Mouse (Mus musculus): ENCODE results near the gene Cyp2a22. TPM values are rescaled to one million over a fixed set of nuclear protein-coding genes. Genes with fewer than 3 reads are reported as not detected.
"Not testable (repeated sequence)": the region's sequence is repeated elsewhere in the genome, so short reads cannot be mapped to it uniquely, and the experiment has no call there.

The Cyp2a22 gene
- polyA plus RNA-seq, 1 experiment from 2014 or later = not detected

DNA sequence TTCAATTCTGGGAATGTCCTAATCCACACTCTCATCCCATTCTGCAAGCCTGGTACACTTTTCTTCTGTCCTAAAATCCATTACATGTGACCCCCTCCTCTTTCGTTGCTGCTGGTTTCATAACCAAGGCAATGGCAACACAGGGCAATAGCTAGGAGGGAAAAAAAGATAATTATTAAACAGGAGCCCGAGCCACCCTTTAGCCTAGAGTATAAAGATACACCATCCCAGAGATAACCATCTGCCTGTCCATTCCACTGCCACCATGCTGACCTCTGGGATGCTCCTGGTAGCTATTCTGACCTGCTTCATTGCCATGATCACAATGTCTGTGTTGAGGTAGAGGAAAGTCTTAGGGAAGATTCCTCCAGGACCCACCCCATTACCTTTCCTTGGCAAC, 22.1 kb downstream of the Cyp2a22 start:
- not testable (repeated sequence) for ATAC-seq (ENCODE audit: insufficient read depth, low FRiP score, low TSS enrichment); H3K36me3 ChIP-seq (ENCODE audit: control insufficient read depth, insufficient read depth, low read length); H3K4me1 ChIP-seq (ENCODE audit: control insufficient read depth, insufficient read depth, low read length); H3K27ac ChIP-seq (ENCODE audit: low read depth, low read length); H3K4me2 ChIP-seq (ENCODE audit: low read depth); H3K9ac ChIP-seq (ENCODE audit: low read length); H3K4me3 ChIP-seq (ENCODE audit: low read depth, low read length); H3K9me3 ChIP-seq (ENCODE audit: control insufficient read depth, low read length); DNase-seq (ENCODE audit: low spot score); H3K27me3 ChIP-seq (ENCODE audit: control insufficient read depth, insufficient read depth, low read length)
- 75% methylated on average over 2 of the region's 2 CpGs for WGBS

Other genes starting within 250 kb of the Cyp2a22 start
- gene Cyp2b19, start 182.2 kb downstream of the Cyp2a22 start, polyA plus RNA-seq (2014; fragmentation: Nextera tagmentation; extraction: Ambion mirVana) = not detected in 2 replicates
- gene Cyp2g1, start 130.5 kb downstream of the Cyp2a22 start, polyA plus RNA-seq (2014; fragmentation: Nextera tagmentation; extraction: Ambion mirVana) = not detected in 2 replicates
- gene Cyp2a5, start 104.1 kb downstream of the Cyp2a22 start, polyA plus RNA-seq (2014; fragmentation: Nextera tagmentation; extraction: Ambion mirVana) = not detected in 2 replicates
- not detected in 2 replicates for gene Cyp2a12, start 89.7 kb upstream of the Cyp2a22 start, polyA plus RNA-seq (2014; fragmentation: Nextera tagmentation; extraction: Ambion mirVana)
- not detected in 2 replicates for gene Cyp2f2, start 180.5 kb upstream of the Cyp2a22 start, polyA plus RNA-seq (2014; fragmentation: Nextera tagmentation; extraction: Ambion mirVana)
- gene Cyp2t4, start 214.3 kb upstream of the Cyp2a22 start, polyA plus RNA-seq (2014; fragmentation: Nextera tagmentation; extraction: Ambion mirVana) = not detected in 2 replicates
- 51.0 and 54.6 TPM in 2 replicates for gene Egln2, start 227.4 kb upstream of the Cyp2a22 start, polyA plus RNA-seq (2014; fragmentation: Nextera tagmentation; extraction: Ambion mirVana)
- 67.0 and 72.6 TPM in 2 replicates for gene Rab4b, start 239.5 kb upstream of the Cyp2a22 start, polyA plus RNA-seq (2014; fragmentation: Nextera tagmentation; extraction: Ambion mirVana)
- gene Gm21983, start 241.7 kb upstream of the Cyp2a22 start, polyA plus RNA-seq (2014; fragmentation: Nextera tagmentation; extraction: Ambion mirVana) = not detected in 2 replicates
- gene Mia, start 241.8 kb upstream of the Cyp2a22 start, polyA plus RNA-seq (2014; fragmentation: Nextera tagmentation; extraction: Ambion mirVana) = 0.60 and 1.3 TPM in 2 replicates